Mouse (Mus musculus) thymus, postnatal 0 days (tissue): ENCODE measurements around the gene Tom1l2. TPM values are rescaled to one million over a fixed set of nuclear protein-coding genes. Genes with fewer than 3 reads are reported as not detected.

ENCODE experiments used
- DNase-seq: peaks from one replicate; pipeline ENCODE4 v3.0.0-alpha.2; 2015; ENCODE audit warnings: low spot score
- polyA plus RNA-seq: library from polyadenylated mRNA; unstranded; fragments of >200 nt; fragmentation: Nextera tagmentation; extraction: Ambion mirVana; gene quantifications from 2 replicates; pipeline ENCODE4 v1.2.1, GENCODE M21; 2015

The Tom1l2 gene
- polyA plus RNA-seq, 1 experiment from 2014 or later = 17.6 TPM

DNA sequence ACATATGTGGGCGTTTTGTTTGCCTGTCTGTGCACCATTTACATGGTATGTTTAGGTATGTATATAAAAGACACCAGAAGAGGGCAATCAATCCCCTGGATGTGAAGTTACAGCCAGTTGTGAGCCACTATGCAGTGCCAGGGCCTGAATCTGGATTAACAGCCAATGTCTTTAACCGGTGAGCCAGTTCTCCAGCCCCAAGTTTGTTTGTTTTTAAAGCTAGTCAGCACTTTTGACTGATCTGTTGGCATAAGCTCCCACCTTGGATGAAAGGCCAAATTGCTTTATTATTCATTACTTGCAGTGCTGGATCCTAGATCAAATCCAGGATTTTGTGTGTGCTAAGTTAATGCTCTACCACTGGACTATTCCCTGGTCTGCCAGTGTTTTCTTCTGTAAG lies 1.3 kb downstream of the Tom1l2 start:
- DNase-seq = peak; percentile 18

DNA sequence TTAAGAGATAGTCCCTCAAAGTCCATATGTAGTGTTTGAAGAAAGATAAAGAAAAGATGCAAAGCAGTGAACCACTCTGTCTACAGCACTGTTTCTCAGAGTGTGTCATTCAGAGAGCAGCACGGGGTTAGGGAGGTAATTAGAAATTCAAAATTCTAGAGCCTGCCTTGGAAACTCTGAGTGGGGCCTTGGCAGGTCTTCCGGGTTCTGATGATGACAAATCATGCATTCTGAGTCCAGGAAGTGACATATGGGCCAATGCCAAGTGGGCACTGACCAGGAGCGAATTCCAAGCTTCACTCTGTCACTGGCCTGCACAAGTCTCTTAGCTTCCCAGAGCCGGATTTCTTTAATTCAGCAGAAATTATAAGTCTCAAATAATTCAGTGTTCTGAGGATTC lies 6.2 kb downstream of the Tom1l2 start:
- no peak for DNase-seq

DNA sequence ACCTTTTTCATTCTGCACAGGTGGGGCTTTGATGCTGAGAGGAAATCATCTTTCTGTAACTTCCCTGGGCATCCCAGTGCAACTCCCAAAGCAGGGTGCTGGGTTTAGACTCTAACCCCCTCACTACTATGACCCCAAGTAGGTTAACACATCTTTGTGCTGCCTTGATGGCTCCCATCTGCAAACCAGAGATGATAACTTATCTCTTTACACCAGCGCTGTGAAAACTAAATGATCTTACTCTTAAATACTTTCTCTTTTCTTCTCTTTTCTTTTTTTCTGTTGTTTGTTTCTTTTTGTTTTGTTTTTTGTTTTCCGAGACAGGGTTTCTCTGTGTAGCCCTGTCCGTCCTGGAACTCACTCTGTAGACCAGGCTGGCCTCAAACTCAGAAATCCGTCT lies 6.8 kb downstream of the Tom1l2 start:
- no peak for DNase-seq

DNA sequence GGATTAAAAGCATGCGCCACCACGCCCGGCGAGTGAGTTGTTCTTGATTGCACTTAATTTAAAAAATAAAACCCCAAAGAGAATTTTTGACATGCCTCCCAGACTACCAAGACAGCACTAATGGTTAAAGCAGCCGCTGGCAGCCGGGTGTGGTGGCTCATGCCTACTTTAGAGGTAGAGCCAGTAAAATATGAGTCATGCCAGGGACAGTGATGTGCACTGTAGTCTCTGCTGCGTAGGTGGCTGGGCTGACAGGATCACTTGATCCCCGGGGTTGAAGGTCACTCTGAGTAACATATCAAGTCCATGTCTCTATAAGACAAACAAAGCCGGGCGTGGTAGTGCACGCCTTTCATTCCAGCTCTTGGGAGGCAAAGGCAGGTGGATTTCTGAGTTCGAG lies 13.3 kb downstream of the Tom1l2 start:
- DNase-seq = no peak

DNA sequence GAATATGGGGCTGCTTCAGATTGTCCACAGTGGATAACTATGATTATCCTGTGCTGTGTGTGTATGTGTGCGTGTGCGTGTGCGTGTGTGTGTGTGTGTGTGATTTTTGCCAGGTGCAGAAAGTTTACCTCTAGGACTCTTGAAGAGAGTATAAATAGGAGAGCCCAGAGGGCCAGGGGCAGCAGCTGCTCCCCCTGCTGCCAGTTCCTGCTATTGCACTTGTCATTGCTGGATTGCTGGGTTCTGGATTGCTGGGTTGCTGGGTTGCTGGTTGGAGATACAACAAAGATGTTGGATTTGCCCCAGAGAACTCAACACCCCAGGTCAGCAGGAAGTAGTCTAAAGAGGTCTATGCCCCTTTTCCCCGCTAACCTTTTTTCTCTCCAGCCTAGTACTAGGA lies 14.4 kb downstream of the Tom1l2 start:
- peak; percentile 69 for DNase-seq

DNA sequence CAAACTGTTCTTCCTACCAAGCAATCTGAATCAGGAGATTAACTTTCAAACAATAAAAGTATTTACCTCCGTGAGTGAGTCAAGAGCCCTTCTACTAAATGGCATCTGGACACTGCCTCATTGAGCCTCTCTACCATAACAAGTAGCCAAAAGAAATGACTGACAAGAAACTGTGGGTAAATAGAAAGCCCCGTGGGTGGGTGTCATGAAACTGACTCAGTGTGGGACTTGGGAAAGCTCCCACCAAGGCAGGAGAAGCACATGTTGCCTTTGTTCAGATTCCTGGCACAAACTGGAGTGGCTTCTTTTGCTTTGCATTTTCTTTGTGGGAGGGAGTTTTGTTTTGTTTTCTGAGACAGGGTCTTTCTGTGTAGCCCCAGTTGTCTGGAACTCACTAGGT lies 16.9 kb downstream of the Tom1l2 start:
- no peak for DNase-seq

DNA sequence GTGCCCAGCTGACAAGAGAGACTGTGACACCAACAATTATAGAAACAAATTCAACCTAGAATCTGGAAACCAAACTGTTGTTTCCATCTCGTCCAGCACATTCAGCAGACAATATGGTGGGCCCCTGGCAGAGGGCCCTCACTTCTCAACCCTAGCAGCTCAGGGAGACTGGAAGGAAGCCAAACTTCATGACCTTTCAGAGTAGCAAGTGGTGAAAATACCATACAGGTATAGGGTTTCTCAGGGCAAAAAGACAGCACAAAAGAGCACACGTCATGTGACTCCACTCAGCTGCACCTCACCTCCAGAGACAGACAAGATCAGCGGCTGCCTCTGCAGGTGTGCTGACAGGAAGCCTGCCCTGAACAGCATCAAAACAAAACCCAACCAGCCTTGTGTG lies 18.6 kb downstream of the Tom1l2 start:
- peak; percentile 84 for DNase-seq

DNA sequence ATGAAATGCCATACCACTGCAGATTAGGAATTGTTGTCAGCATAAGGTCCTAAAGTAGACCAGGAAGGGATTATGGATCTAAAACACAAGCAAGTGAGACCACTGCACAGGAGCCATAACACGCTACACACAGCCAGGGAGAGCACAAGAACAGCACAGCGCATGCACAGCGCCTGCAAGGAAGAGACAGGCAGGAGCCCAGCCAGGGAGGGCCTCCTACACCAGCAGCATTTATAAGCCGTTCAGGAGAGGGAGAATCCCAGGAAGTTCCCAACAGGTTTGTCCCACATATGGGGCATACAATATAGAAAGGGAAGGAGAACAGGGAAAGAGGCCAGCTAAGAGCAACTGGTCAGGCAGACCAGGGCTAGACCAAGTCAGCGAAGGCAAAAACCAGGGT lies 19.2 kb downstream of the Tom1l2 start:
- no peak for DNase-seq

DNA sequence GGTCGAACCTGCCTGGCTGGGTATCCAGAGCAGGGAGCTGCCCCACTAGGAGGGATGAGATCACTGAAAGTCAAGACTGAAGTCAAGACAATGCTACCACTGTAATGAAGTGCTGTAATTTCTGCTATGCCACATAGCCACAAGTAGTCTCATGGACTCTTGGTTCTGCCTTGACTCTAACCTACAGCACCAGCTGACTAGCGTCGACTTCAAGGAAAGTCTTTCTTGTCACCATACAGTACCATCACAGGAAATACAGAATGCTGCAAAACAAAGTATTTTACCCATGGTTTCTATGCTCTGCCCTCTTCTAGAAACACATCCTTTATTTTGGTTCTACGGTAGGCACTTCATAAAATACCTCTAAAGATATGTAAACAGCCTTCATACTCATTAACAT lies 22.2 kb downstream of the Tom1l2 start:
- peak; percentile 52 for DNase-seq

DNA sequence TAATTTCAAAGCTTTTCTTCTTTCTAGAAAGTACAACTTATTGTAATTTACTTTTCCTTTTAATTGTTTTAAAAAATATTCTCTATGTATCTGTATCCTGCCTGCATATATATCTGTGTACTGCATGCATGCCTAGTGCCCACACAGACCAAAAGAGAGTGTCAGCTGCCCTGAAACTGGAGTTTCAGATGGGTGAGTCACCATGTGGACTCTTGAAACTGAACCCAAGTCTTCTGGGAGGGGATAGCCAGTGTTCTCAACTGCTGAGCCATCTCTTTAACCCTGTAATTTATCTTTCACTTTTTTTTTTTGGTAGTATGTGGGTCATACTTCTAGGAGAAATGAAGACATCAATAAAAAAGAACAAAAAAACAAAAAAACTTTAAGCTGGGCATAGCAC lies 29.0 kb downstream of the Tom1l2 start:
- DNase-seq = no peak

DNA sequence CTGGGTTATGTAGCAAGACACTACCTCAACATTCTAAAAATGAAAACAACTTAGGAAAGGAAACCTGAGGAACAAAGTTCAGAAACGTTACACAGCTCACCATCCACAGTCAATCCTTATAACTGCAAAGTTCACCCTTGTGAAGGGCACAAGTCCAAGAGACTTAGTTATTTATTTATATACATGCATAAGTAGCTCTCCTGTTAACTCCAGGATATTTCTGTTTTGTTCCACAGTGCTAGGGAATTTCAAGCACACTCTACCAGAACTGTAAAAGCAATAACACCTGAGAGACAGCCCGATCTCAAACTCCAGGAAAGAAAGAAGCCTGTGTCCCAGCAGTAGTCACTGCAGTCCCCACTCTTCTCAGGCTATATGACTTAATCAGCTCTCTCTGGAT lies 31.3 kb downstream of the Tom1l2 start:
- no peak for DNase-seq

DNA sequence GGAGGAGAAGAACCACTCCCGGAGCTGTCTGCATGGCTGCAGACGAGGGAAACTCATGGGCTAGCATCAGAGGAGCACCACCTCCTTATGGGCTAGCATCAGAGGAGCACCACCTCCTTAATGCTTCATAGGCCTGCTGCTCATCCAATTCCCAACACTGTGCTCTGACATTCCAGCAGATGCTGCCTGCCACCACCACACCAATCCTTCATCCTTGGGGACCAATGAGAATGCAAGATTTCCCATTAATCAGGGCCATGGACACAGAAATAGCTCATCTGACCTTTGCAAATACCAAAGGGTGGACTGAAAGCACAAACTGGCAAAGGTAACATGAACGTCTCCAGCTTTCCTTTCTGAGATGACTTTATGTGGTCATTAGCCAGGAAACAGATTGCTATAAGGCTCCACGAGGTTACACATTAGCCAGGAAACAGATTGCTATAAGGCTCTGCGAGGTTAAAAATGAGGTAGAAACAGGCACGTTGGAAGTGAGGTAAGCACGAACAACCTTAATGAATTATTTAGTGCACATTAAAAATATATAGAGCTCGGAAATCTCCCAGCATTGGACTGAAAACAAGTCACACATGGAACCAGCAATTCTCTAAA lies 32.2 kb downstream of the Tom1l2 start:
- no peak for DNase-seq

DNA sequence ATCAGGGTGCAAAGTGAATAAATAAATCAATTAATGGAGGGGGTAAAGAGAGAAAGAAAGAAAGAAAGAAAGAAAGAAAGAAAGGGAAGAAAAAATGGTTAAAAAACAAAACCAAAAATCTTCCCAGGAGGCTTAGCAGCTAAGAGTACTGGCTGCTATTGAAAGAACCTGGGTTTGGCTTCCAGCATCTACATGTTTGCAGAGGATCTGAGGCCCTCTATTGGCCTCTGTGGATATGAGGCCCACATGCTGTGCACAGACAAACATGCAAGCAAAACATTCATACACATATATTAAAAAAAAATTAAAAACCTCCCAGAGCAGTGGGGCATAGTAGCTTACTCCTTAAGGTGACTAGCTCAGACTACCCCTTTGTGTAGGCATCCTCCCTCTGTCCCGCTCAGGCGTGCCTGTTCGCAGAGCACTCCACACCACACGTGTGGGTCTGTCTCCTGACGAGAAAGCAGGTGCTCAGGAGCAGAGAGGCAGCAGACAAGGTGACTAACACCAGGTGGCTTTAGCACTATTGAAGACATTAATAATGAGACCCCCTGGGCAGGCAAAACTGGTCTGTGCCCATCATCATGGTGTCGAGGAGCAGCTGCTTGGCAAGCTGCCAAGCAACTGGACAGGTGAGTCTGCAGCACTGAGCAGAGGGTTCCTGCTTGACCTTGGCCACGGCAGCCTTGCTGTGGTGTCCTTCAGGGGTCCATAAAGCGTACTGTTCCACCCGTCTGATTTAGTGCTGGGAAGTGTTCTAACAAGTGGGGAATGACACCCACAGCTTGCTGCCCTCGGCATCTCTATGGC lies 33.2 kb downstream of the Tom1l2 start:
- DNase-seq = no peak

DNA sequence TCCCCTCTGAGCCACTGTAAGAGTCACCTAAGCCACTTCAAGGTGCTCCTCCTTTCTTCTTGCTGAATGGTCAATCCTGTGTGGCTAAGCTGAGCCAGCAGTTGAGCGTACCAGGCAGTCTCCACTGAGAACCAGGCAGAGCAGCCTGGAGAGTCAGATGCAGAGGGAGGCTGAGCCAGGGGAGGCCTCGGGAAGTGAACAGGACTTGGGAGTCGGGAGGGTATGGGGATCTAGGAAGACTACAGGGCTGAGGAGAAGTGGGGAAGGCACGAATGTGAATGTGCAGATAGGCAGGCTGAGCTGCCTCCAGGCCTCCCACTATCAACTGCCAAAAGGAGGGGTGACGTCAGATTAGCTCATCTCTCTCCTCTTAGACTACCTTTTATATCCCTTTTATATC lies 34.0 kb downstream of the Tom1l2 start:
- no peak for DNase-seq

DNA sequence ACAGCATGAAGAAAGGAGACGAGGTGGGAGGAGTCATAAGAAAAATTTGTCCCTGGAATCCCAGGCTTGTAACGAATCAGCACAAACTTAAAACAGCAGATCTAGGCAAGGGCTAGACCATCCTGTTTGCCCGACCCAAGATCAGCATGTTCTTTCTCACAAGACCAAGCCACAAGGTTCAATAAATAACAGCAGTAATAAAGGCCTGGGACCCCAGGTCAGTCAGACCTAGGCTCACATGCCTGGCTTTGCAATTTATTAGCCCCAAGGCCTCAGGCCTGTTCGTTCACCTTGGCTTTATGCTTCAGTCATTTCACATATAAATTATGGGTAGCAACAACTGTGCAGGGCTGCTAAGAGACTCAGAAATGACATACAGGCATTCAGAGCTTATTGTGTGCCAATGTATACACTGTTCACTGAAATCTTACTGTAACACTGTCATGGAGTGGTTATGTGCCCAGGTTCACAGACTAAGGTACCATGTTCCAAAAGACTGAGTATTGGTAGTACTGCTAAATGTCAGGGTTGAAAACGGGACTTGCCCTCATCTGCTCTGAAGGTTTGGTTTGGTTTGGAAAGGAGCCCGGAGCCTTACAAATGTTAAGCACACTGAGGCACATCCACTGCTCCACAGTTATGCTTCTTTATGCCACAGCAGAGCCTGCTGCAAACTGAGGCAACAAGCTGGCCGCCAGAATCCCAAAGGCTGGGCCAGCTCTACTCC lies 35.2 kb downstream of the Tom1l2 start:
- no peak for DNase-seq

DNA sequence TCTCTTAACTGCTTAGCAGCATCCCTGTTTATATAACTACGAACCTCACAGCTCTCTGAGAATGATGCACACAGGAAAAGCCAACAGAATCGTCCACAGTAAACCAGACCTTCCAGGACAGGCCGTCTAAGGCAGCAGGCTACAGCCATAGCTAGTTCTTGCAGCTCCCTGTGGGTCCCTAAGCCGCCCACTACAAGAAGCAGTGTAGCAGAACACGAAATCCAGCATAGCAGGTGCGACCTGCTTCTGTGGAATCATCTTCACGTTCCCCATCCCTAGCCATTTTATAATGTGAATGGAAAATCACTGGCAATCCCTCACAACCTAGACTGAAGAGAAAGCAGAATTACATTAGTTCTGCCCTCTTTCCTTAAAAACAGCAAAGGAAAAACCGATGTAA lies 35.8 kb downstream of the Tom1l2 start:
- no peak for DNase-seq

DNA sequence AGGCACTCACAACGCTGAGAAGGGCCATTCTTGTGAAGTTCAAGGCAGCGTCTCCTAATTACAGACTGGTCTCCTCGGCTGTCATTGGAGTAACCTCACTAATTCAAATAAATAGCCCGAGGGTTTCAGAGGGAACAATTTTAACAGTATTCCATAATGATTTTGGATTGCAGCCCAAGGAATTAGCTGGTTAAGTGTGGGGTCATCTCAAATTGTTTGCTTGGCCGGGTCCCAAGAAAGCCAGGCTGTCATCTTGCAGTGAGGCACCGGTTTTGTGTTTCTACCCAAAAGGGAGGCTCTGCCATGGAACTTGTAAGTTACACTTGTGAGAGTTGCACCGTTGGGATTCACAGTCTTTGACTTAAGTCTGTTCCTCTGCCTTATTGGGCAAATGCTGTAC lies 36.5 kb downstream of the Tom1l2 start:
- DNase-seq = no peak

DNA sequence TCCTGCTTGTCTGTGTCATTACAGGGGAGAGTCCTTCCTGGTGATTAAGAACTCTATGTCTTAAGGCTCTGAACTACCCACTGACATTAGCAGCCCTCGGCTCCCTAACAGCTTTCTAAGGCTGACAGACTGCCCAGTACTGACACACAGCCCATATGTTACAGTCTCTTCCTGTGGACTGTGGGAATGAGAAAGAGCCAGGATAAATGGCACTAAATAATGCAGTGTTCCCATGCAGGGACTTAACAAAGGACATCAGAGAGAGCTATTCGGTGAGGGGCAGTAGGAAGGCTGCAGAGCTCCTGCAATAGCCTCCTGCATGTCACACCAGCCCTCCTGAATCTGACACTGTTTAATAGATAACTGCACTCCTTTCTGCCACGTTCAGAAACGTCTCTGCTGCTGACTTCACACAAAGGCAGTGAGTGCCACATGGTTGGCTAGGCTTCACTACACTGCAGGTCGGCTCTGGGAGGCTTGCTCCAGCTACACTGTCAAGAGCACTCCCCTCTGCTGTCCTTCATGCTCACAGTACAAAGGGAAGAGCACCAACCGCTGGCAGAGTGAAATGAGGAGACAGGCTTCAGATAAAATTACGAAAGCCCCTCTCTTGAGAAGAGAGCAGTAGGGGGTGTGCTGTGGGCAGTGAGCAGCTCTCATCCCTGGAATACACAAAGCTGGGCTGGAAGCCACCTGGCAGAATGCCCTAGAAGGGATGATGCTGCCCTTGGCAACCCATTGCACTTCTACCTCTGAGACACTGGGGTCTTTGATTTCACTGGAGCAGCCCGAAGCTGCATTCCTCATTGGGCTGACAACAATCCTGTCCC lies 41.5 kb downstream of the Tom1l2 start:
- DNase-seq = no peak

DNA sequence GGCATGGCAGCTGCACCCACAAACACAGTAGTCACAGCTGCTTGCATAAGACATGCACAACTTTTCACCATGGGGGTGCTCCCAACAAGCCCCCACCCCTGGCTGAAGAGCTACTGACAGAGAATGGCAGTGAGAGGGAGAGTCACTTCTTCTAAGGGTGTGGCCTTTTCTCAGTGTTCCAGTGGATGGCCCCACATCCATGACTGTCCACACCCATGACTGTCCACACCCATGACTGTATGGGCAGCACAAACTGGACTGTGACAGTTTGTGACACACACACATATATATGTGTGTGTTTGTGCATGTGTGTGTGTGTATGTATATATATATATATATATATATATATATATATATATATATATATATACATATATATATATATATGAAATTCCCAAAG lies 42.8 kb downstream of the Tom1l2 start:
- no peak for DNase-seq

DNA sequence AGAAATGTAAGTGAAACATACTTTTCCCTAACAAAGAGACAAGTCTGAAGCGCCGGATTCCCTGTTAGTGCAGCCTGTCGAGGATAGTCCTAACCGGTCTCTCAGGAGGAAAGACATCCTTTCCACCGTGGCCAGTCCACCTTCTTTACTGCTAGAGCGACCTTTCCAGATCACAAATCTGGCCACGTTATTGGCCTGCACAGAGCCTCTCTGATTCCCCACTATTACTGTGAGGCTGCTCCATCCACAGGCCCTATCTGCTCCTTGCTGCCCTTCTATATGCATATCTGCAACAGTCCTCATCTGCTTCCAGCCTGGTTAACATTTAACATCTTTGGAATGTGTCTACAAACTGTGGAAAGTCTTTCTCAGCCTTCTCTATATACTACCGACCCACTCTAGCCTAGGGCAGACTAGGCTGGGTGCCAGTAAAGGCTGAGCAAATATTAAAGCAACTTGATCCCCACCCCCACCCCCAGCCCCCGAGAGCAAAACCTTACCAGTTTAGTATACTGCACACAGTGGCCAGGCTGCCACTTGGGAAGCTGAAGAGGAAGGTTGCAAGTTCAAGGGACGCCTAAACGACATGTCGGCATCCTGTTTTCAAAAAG lies 44.1 kb downstream of the Tom1l2 start:
- no peak for DNase-seq

DNA sequence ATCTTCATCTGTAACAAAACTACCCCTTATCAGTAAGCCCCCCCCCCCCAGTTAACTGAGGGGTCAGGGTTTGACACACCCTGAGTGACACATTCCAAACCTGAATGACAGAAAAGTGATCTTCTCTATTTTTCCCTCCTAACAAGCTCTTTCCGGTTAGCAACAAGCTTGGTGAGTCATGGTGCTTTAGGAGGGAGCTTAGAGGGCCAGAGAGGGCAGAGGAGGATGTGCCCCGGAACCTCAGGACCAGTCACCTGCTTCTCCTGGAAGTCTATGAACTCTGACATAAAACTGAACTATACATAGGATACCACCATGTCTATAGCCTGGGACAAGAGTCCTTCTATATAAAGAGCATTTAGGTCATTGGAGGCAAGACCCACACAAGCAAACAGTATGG lies 44.6 kb downstream of the Tom1l2 start:
- no peak for DNase-seq
